Mouse (Mus musculus) T-cell, adult 2 months (primary cell): ENCODE measurements around the gene Pip5k1b.

Experiments
- DNase-seq: peaks from one replicate; pipeline ENCODE4 v3.0.0; 2022; ENCODE audit warnings: low spot score

The Pip5k1b gene

GRCm38 (mm10) chr19:24335611-24336343 is 219.9 kb downstream of the Pip5k1b start:
- DNase-seq, result no peak

DNA sequence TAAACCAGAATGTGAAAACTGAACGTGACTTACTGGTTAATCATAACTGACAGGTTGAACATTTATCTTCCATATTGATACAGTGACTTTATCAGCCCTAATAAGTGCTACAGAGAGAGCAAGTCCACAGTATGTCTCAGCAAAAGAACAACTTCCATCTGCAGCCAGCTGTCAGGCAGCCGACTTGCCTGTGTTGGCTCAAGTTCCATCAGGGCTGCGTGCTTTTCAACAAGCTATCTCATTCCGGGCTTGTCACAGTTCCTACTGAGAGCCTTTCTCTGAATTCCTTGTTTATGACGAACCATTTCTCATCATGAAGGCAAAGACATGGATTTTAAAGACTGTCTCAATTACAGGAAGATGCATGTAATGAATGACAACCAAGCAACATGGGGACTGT is 222.7 kb downstream of the Pip5k1b start:
- no peak for DNase-seq

DNA sequence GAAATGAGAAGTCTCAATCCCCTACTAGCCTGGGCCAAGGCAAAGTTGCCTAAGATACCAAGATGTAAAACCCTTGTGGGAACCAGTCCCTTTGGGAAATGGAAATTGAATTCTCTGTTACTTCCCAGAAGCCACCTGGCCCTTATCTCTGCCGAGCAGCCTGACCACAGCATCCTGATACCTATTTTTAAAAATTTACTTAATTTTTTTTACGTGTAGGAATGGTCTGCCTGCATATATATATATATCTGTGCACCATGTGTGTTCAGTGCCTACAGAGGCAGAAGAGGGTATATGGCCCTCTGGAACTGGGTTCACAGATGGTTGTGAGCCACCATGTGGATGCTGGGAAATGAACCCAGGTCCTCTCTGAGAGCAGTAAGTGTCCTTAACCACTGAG is 224.4 kb downstream of the Pip5k1b start:
- DNase-seq, result no peak

DNA sequence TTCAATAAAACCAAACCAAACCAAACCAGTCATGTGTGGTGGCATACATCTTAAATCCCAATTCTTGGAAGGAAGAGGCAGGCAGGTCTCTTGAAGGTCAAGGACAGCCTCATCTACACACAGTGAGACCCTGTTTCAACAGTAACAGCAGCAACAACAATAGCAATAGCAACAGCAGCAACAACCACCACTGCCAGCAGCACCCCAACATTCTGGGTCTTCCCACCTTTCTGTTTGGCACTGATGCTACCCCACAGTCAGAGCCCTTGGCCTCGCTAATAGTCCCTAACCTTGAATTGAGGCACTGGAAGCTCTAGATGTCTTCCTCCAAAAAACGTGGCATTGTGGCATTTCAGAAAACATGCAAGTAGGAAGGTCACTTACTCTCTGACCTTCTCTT is 225.3 kb downstream of the Pip5k1b start:
- no peak for DNase-seq

DNA sequence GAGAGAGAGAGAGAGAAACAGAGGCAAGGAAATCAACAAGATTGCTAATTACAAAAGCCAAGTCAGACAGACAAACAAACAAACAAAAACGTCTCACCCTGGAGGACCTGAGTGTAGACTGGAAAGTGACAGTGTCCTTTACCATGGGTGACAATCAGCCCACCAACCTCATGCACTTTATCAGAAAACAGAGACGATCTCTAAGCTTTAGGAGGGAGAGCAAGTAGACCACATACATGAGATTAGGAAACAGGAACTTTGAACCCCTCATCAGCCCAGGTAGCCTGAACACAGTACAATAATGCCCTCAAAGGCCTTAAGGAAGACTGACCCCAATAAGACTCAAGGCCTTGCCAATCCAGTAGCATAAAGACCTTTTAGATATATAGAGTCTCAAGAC is 227.8 kb downstream of the Pip5k1b start:
- DNase-seq, result no peak

GRCm38 (mm10) chr19:24326969-24327368 is 228.7 kb downstream of the Pip5k1b start:
- no peak for DNase-seq

GRCm38 (mm10) chr19:24325692-24326091 is 230.0 kb downstream of the Pip5k1b start:
- DNase-seq, result no peak

- no peak for DNase-seq
Measured at GRCm38 (mm10) chr19:24323841-24324613, 231.6 kb downstream of the Pip5k1b start.

- no peak for DNase-seq
Measured at GRCm38 (mm10) chr19:24321900-24322311, 233.8 kb downstream of the Pip5k1b start.

DNA sequence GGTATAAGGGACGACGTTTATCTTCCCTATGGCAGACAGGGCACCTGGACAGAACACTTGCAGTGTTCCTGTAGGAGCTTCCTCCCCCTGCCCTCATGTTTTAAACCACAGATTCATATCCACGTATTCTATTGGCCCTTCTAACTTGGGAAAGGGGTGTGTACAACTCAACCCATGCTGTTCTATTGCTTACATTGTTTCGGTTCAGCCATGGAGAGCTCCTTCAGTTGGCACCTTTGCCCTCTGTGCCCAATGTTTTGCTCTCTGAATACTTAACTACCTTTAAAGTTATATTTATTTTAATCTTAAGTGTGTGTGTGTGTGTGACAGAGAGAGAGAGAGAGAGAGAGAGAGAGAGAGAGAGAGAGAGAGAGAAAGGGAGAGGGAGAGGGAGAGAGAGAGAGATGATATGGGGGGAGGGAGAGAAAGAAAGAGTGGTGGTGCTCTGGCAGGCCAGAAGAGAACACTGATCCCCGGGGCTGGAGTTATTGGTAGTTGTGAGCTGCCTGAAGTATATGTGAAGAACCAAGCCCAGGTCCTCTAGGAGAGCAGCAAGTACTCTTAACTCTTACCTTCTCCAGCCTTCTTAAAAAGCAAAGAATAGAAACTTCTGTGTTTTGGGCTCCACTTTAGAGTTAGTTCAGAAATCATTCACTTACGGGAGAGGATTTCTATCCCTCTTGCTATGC is 234.3 kb downstream of the Pip5k1b start:
- DNase-seq, result no peak

DNA sequence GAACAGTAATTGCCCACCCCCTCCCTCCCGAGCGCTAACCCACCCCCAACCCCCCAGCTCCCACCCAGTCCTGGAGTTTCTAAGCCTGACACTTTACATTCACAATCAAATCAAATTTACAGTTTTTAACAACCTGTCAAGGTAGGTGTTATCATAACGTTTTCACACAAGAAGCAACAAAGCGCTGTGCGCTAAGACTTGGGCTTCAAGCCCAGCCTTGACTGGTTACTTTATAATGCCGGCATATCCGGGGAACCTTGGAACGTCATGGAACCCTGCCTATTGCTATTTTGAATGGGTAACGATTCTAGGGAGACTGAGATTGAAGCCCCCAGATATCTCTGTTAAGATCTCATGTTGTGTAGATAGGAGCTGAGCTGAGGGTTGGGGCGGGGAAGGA is 237.5 kb downstream of the Pip5k1b start:
- DNase-seq, result no peak

- DNase-seq, result no peak
Measured at GRCm38 (mm10) chr19:24317731-24318130, 237.9 kb downstream of the Pip5k1b start.

GRCm38 (mm10) chr19:24317038-24317591 is 238.6 kb downstream of the Pip5k1b start:
- DNase-seq, result no peak

- DNase-seq, result no peak
Measured at GRCm38 (mm10) chr19:24316060-24316725, 239.5 kb downstream of the Pip5k1b start.

- DNase-seq, result no peak
Measured at GRCm38 (mm10) chr19:24315234-24315633, 240.4 kb downstream of the Pip5k1b start.

DNA sequence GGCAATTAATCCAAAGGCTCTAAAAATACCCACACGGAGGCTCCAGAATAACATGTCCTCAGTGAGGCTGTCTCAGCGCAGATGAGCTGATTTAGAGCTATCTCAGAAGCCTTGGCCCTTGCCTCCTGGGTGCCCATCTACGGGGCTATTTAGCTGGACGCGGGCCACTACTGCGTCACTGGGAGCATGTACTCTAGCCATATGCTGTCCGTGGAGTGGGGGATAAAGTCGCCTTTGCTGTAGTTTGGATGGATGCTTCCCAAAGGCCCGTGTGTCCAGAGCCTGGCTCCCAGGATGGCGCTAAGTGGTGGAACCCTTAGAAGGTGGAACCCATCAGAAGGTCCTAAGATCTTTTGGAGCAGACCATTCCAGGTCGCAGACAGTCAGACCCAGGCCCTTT is 241.0 kb downstream of the Pip5k1b start:
- no peak for DNase-seq

GRCm38 (mm10) chr19:24312556-24313342 is 242.9 kb downstream of the Pip5k1b start:
- no peak for DNase-seq

- DNase-seq, result no peak
Measured at GRCm38 (mm10) chr19:24312046-24312445, 243.6 kb downstream of the Pip5k1b start.

- DNase-seq, result no peak
Measured at GRCm38 (mm10) chr19:24308305-24308705, 247.4 kb downstream of the Pip5k1b start.

- DNase-seq, result no peak
Measured at GRCm38 (mm10) chr19:24307271-24308221, 248.1 kb downstream of the Pip5k1b start.
